Mouse (Mus musculus) midbrain, postnatal 0 days (tissue): ENCODE measurements at regions not wholly inside any gene's neighbourhood (a gene's known extent, or its start where the extent isn't known, plus 50 kb on each side); places are given as distances from the start of the nearest gene placed in this dataset.

Experiments used
- ATAC-seq: fragments of 200-750 bp; cut with Nextera tagmentation; 2 replicates; pipeline ENCODE4 v1.8.0; 2017; ENCODE audit warnings: moderate number of reproducible peaks, mild to moderate bottlenecking, moderate TSS enrichment, moderate library complexity; ENCODE audit not compliant: low FRiP score
- DNase-seq: peaks from one replicate; pipeline ENCODE4 v3.0.0-alpha.2; 2015; ENCODE audit warnings: low spot score
- H3K27ac ChIP-seq: fragments of 300-500 bp; sonication (generic); 2 replicates; pipeline ENCODE4 v1.5.1; 2014; ENCODE audit warnings: low read depth, mild to moderate bottlenecking, low read length, mixed read lengths
- H3K27me3 ChIP-seq: fragments of 300-500 bp; sonication (generic); 2 replicates; pipeline ENCODE4 v1.6.1; 2014; ENCODE audit warnings: low read length, control low read depth, mixed read lengths; ENCODE audit not compliant: insufficient read depth
- H3K36me3 ChIP-seq: fragments of 300-500 bp; sonication (generic); 2 replicates; pipeline ENCODE4 v1.6.1; 2014; ENCODE audit warnings: low read length, control low read depth, mixed read lengths; ENCODE audit not compliant: insufficient read depth
- H3K4me1 ChIP-seq: fragments of 300-500 bp; sonication (generic); 2 replicates; pipeline ENCODE4 v1.6.1; 2014; ENCODE audit warnings: mild to moderate bottlenecking, control low read depth, antibody characterized with exemption, low read length, mixed read lengths; ENCODE audit not compliant: insufficient read depth
- H3K4me2 ChIP-seq: fragments of 300-500 bp; sonication (generic); 2 replicates; pipeline ENCODE4 v1.6.1; 2014; ENCODE audit warnings: low read depth, mild to moderate bottlenecking, low read length, mixed read lengths; ENCODE audit not compliant: poor library complexity, severe bottlenecking
- H3K4me3 ChIP-seq: fragments of 300-500 bp; sonication (generic); 2 replicates; pipeline ENCODE4 v1.5.1; 2014; ENCODE audit warnings: low read depth, mild to moderate bottlenecking, low read length, moderate library complexity
- H3K9ac ChIP-seq: fragments of 300-500 bp; sonication (generic); replicated peaks from 2 replicates; pipeline ENCODE4 v1.6.1; 2014; ENCODE audit warnings: mild to moderate bottlenecking, low read length, moderate library complexity, mixed read lengths; ENCODE audit not compliant: poor library complexity, severe bottlenecking
- H3K9me3 ChIP-seq: fragments of 300-500 bp; sonication (generic); 2 replicates; pipeline ENCODE4 v1.6.1; 2016; ENCODE audit warnings: low read length, control low read depth
- CTCF ChIP-seq: IDR thresholded peaks from 2 replicates; pipeline ENCODE4 v1.5.1; 2016; ENCODE audit warnings: antibody characterized with exemption, mild to moderate bottlenecking
- WGBS: fragments of 180-500 bp; shearing (Covaris S2); extraction: QIAGEN DNeasy Blood & Tissue Kit; methylation state at CpG from one replicate; pipeline ENCODE4 v1.1.7; 2014; 5-methylcytosine and 5-hydroxymethylcytosine counted together

DNA sequence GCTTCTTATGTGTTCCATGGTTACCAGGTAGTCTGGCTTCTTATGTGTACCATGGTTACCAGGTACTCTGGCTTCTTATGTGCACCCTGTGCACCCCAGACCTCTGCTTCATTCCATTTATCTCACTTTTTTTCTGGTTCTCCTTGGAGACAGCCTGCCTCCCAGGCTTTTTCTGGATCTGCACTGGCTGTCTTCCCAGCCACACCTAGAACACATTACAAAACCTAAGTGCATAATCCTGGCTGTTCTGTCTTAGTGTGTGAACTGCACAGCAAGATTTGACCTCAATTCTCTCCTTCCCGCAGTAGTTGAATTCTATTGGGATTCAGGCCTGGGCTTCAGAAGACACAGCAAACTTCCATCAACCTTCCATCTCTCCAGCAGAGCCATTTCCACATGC lies 586.2 kb upstream of the Arpp21 start:
- no peak for TF ChIP-seq CTCF
- no peak overlapping the region for H3K4me2 ChIP-seq
- H3K9ac ChIP-seq, result no peak overlapping the region
- H3K27me3 ChIP-seq, result no peaks in the 10 kb centered on the region
- no peak overlapping the region for H3K27ac ChIP-seq
- H3K4me1 ChIP-seq, result no peaks in the 10 kb centered on the region
- 80% methylated on average over 1 of the region's 1 CpGs for WGBS
- DNase-seq (no peak), ATAC-seq (no peak)
- no peak overlapping the region for H3K4me3 ChIP-seq
- H3K36me3 ChIP-seq, result no peaks in the 10 kb centered on the region
- no peaks in the 10 kb centered on the region for H3K9me3 ChIP-seq

DNA sequence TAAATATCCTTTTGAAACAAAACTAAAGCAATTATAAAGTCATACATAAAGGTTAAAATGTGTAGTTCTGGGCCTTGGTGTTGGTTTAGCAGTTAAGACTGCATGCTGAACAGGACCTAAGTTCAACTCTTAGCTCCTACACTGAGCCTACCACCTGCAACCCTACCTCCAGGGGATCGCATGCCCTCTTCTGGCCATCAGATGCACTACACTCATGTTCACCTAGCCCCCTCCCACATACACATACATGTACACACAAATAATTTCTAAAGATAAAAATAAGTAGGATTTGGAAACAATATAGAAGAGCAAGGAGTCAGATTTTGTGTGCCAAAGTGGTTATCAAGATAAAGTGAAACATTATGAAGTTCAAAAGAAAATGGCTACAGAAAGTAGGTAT lies 576.2 kb upstream of the Arpp21 start:
- Histone ChIP-seq H3K27me3 (no peaks in the 10 kb centered on the region), H3K9me3 (no peaks in the 10 kb centered on the region), H3K27ac (no peak overlapping the region), H3K4me2 (no peak overlapping the region), H3K4me1 (no peaks in the 10 kb centered on the region), H3K9ac (no peak overlapping the region), H3K4me3 (no peak overlapping the region), H3K36me3 (no peaks in the 10 kb centered on the region)
- DNase-seq, result no peak
- 47% methylated on average over 1 of the region's 1 CpGs for WGBS
- TF ChIP-seq CTCF, result peak; percentile 48
- no peak for ATAC-seq

DNA sequence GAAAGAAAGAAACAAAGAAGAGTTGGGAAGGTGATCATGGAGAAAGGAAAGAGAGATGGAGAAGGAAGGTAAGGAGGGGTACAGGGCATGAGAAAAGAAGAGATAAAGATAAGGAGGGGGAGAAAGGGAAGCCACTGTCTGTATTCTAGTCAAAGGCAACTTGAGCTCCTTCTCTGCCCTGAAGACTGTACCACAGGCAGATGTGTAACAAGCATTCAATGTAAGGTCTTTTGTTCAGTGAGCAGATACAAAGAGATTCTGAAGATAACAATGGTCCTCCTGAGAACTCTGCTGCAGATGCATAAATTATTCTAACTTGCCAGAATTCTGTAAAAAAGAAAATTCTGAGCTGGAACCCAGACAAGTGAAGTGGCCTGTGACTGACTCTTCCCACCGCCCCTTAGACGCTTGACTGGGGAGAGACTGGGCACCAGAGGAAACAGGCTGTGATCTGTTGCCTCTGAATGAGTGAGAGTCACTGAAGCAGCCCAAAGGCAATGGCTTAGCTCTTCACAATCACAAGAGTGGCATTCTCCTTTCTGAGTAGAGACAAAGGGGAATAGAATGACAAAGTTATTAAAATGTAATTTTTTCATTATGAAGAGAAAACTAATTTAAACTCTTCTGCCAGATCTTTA lies 564.0 kb upstream of the Arpp21 start:
- Histone ChIP-seq H3K9me3 (no peaks in the 10 kb centered on the region), H3K27me3 (no peaks in the 10 kb centered on the region), H3K4me3 (no peak overlapping the region), H3K36me3 (no peaks in the 10 kb centered on the region), H3K9ac (no peak overlapping the region), H3K4me2 (no peak overlapping the region), H3K27ac (no peak overlapping the region), H3K4me1 (no peaks in the 10 kb centered on the region)
- no peak for TF ChIP-seq CTCF
- 23% methylated on average over 2 of the region's 2 CpGs for WGBS
- DNase-seq (no peak), ATAC-seq (no peak)

DNA sequence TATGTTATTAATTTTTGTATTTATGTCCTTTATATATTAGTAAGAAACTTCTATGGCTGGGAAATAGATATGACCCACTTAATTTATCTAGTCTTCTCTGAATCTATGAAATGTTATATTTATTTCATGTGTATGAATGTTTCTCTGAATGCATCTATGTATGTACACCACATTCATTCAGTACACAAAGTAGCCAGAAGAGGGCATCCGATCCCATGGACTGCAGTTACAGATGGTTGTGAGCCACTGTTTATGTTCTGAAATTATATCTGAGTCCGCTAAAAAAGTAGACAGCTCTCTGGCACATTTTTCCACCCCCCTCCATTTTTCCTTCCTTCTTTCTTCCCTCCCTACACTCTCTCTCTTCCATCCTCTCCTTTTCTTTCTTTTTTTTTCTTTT lies 557.8 kb upstream of the Arpp21 start:
- H3K4me3 ChIP-seq, result no peak overlapping the region
- WGBS, result 69% methylated on average over 2 of the region's 2 CpGs
- H3K9me3 ChIP-seq, result no peaks in the 10 kb centered on the region
- DNase-seq (no peak), ATAC-seq (no peak)
- no peaks in the 10 kb centered on the region for H3K4me1 ChIP-seq
- H3K36me3 ChIP-seq, result no peaks in the 10 kb centered on the region
- peak; percentile 51 for TF ChIP-seq CTCF
- no peaks in the 10 kb centered on the region for H3K27me3 ChIP-seq
- H3K27ac ChIP-seq, result no peak overlapping the region
- H3K4me2 ChIP-seq, result no peak overlapping the region
- no peak overlapping the region for H3K9ac ChIP-seq

DNA sequence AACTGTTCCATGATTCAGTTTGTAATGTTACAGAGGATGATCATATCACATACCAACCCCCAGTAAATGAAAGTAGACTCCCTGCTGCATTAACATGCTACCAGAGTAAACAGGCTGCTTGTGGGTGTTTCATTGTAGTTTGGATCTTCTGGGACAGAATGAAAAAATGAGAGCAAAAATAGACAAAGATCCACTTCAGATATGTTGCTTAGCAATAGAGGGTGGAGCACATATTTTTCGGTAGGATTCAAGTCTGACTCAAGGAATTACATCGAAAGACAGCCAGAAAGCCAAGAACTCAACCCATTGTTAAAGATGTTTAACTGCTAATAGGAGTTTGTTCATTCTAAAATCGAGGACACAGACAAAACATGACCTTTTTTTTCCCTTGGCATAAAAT lies 536.2 kb upstream of the Arpp21 start:
- DNase-seq (no peak), ATAC-seq (no peak)
- no peak overlapping the region for H3K9ac ChIP-seq
- TF ChIP-seq CTCF, result no peak
- WGBS, result 72% methylated on average over 3 of the region's 3 CpGs
- no peaks in the 10 kb centered on the region for H3K9me3 ChIP-seq
- H3K27ac ChIP-seq, result no peak overlapping the region
- H3K4me1 ChIP-seq, result no peaks in the 10 kb centered on the region
- no peak overlapping the region for H3K4me3 ChIP-seq
- no peak overlapping the region for H3K4me2 ChIP-seq
- no peaks in the 10 kb centered on the region for H3K36me3 ChIP-seq
- H3K27me3 ChIP-seq, result no peaks in the 10 kb centered on the region

DNA sequence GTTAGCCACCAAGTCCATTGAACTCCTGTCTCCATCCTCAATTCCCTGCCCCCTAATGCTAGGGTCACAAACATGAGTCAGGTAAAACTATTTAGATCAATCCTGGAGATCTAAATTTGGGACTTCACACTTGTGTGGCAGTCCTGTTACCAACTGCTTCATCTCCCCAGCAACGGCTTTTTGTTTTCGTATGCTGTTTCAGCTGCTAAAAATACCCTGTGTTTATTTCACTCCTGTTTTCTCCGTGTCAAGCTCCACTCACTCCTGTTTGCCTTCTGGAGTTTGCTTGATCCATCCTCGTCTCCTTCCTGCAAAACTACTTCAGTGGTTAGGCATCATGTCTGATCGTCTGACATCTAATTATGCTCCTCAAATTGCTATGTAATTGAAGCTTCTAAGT lies 508.9 kb upstream of the Arpp21 start:
- no peaks in the 10 kb centered on the region for H3K36me3 ChIP-seq
- H3K27me3 ChIP-seq, result no peaks in the 10 kb centered on the region
- no peak overlapping the region for H3K4me3 ChIP-seq
- H3K9ac ChIP-seq, result no peak overlapping the region
- ATAC-seq (no peak), DNase-seq (no peak)
- H3K27ac ChIP-seq, result no peak overlapping the region
- H3K4me2 ChIP-seq, result no peak overlapping the region
- H3K4me1 ChIP-seq, result no peaks in the 10 kb centered on the region
- no peaks in the 10 kb centered on the region for H3K9me3 ChIP-seq
- no peak for TF ChIP-seq CTCF
- WGBS, result 59% methylated on average over 5 of the region's 5 CpGs
